Mouse (Mus musculus) cortical plate, adult 2 months (tissue): Measurements from ENCODE around the gene Uvrag.
A peak's percentile ranks its signal among the peaks of the same experiment; 100 is the strongest.

Experiments
- CTCF ChIP-seq: fragments of 200-500 bp; IDR thresholded peaks from 2 replicates; pipeline ENCODE4 v1.5.1; 2011; ENCODE audit warnings: mild to moderate bottlenecking, control low read depth, low read length; ENCODE audit not compliant: insufficient read depth; ENCODE audit errors: extremely low read depth
- POLR2A ChIP-seq: fragments of 200-500 bp; IDR thresholded peaks from 2 replicates; pipeline ENCODE4 v1.6.1; 2011; ENCODE audit warnings: mild to moderate bottlenecking, low read length, control low read depth; ENCODE audit not compliant: insufficient read depth; ENCODE audit errors: extremely low read depth

DNA sequence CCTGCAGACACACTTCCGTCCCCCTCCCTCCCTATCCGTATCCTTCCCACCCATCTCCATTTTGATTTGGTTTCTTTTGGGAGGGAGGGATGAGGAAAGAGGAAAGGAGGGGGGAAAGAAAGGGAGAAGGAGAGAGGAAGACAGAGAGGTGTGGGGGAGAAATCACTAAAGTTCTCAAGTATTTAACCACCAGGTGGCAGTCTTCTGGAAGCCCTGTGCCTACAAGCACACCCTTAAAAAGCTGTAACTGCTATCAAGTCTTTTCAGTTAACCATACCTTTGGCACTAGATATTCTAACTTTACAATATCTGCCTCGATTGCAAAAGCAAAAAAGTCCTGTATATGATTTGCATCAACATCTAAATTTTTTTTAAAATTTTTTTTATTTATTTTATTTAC, 33.4 kb downstream of the Uvrag start:
- peak; percentile 51; the same call in 1 of the 2 replicates for TF ChIP-seq CTCF
- no peak for TF ChIP-seq POLR2A
